Mouse (Mus musculus): ENCODE results near the gene Tmem37. TPM values are rescaled to one million over a fixed set of nuclear protein-coding genes. Genes with fewer than 3 reads are reported as not detected.

The Tmem37 gene
- polyA plus RNA-seq (2012; rRNA removed) = 4.3 and 9.4 TPM in 2 replicates

DNA sequence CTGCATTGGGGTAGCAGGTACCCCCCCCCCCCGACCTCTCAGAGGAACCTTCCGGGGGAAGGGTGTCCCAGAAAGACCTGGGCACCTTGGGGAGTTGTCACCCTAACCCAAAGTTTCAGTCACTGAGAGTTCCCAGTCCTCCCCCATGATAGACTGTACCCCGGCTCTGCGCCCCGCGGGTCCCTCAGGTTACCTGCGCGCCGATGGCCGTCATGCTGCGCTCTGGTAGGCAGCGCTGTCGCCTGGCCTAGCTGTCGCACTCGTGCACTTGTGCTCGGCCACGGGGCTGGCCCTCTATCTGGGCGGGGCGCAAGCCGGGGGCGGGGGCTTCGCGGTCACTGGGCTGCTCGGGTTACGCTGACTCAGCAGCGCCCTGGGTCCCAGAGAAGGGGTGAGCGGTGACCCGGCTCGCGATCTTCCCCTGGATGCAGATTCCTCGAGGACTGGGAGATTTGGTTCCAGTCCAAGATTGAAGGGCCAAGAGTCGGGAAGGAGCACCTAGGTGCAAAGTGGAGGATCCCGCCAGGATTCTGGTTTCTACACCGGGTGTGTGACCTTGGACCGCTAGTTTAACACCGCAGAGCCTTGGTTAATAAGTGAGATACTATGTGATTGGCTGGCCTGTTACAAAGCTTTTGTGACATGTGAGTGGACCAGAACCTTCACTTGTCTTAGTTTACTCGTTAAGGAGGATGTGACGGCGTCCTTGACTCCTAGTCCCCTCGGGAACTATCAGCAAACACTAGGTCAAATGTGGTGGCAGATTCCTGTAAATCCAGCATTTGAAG, at the start of gene Tmem37:
Gene Tmem37, minus strand, starts transcription at position 556 of the 788 bp plus-strand sequence.

GRCm38 (mm10) chr1:120120969-120121811, 47.3 kb upstream of the Tmem37 start, which contains the start of the genes Dbi and 3110009E18Rik:
TSS of gene Dbi (minus strand) at chr1:120121078.
TSS of gene 3110009E18Rik (plus strand) at chr1:120121187.

Other genes starting within 250 kb of the Tmem37 start
- gene Ptpn4, start 236.5 kb downstream of the Tmem37 start, polyA plus RNA-seq (2012; rRNA removed) = 0.76 and 0.81 TPM in 2 replicates
- gene Tmem177, start 160.9 kb downstream of the Tmem37 start, polyA plus RNA-seq (2012; rRNA removed) = 1.2 and 1.5 TPM in 2 replicates
- 0.02 TPM in 1 of 2 replicates, not detected in the other for gene Cfap221, start 76.8 kb downstream of the Tmem37 start, polyA plus RNA-seq (2012; rRNA removed)
- 44.2 and 45.9 TPM in 2 replicates for gene Sctr, start 67.2 kb downstream of the Tmem37 start, polyA plus RNA-seq (2012; rRNA removed)
- 307 and 324 TPM in 2 replicates for gene Dbi, start 47.0 kb upstream of the Tmem37 start, polyA plus RNA-seq (2012; rRNA removed)
- 0.23 and 0.54 TPM in 2 replicates for gene 3110009E18Rik, start 47.1 kb upstream of the Tmem37 start, polyA plus RNA-seq (2012; rRNA removed)
- 10.8 and 11.8 TPM in 2 replicates for gene Steap3, start 198.6 kb upstream of the Tmem37 start, polyA plus RNA-seq (2012; rRNA removed)